Mouse (Mus musculus) thymus, postnatal 14 days (tissue): ENCODE results near the gene Nit2.

Experiments
- DNase-seq: peaks from one replicate; pipeline ENCODE4 v3.0.0; 2021

The Nit2 gene

GRCm38 (mm10) chr16:57159835-57160234, 7.3 kb downstream of the Nit2 start:
- no peak for DNase-seq

GRCm38 (mm10) chr16:57157728-57158127, 9.4 kb downstream of the Nit2 start:
- DNase-seq, result no peak

GRCm38 (mm10) chr16:57157076-57157475, 10.1 kb downstream of the Nit2 start:
- DNase-seq, result no peak

- DNase-seq, result no peak
Observed at GRCm38 (mm10) chr16:57155899-57156298, 11.2 kb downstream of the Nit2 start.

- DNase-seq, result no peak
Observed at GRCm38 (mm10) chr16:57151437-57151836, 15.7 kb downstream of the Nit2 start.

- no peak for DNase-seq
Observed at GRCm38 (mm10) chr16:57144741-57145140, 22.4 kb downstream of the Nit2 start.

GRCm38 (mm10) chr16:57133611-57134010, 33.5 kb downstream of the Nit2 start:
- no peak for DNase-seq

- DNase-seq, result no peak
Observed at GRCm38 (mm10) chr16:57132326-57132725, 34.8 kb downstream of the Nit2 start.

- no peak for DNase-seq
Observed at GRCm38 (mm10) chr16:57131544-57131943, 35.6 kb downstream of the Nit2 start.

- DNase-seq, result no peak
Observed at GRCm38 (mm10) chr16:57130752-57131400, 36.3 kb downstream of the Nit2 start.

- no peak for DNase-seq
Observed at GRCm38 (mm10) chr16:57127825-57128224, 39.3 kb downstream of the Nit2 start.

GRCm38 (mm10) chr16:57126268-57126667, 40.9 kb downstream of the Nit2 start:
- DNase-seq, result no peak

GRCm38 (mm10) chr16:57122682-57123445, 44.3 kb downstream of the Nit2 start:
- no peak for DNase-seq

GRCm38 (mm10) chr16:57121816-57122415, 45.2 kb downstream of the Nit2 start:
- no peak for DNase-seq

- peak; percentile 93 for DNase-seq
Observed at GRCm38 (mm10) chr16:57120913-57121815, 46.0 kb downstream of the Nit2 start, which contains the start of gene Tomm70a. Gene Tomm70a, plus strand, starts transcription at chr16:57121703.

GRCm38 (mm10) chr16:57117562-57117961, 49.6 kb downstream of the Nit2 start:
- DNase-seq, result no peak

- DNase-seq, result no peak
Observed at GRCm38 (mm10) chr16:57116066-57116465, 51.1 kb downstream of the Nit2 start.
